Mouse (Mus musculus) colon, adult 2 months (tissue): ENCODE measurements around the gene Pgpep1. TPM values are rescaled to one million over a fixed set of nuclear protein-coding genes. Genes with fewer than 3 reads are reported as not detected.

Experiments
- polyA plus RNA-seq: library from polyadenylated mRNA; depleted of rRNA; stranded (reverse); fragments of >200 nt; gene quantifications from 2 replicates; pipeline ENCODE4 v1.2.3, GENCODE M21; 2012; rRNA removed

Gene Pgpep1
- 57.3 and 63.9 TPM in 2 replicates for polyA plus RNA-seq

GRCm38 (mm10) chr8:70660273-70660725 lies at the start of gene Pgpep1:
Gene Pgpep1, minus strand, starts transcription at chr8:70660388.

GRCm38 (mm10) chr8:70703287-70703686 lies 43.1 kb upstream of the Pgpep1 start, which contains the start of gene Iqcn:
Gene Iqcn, plus strand, starts transcription at chr8:70703457.

DNA sequence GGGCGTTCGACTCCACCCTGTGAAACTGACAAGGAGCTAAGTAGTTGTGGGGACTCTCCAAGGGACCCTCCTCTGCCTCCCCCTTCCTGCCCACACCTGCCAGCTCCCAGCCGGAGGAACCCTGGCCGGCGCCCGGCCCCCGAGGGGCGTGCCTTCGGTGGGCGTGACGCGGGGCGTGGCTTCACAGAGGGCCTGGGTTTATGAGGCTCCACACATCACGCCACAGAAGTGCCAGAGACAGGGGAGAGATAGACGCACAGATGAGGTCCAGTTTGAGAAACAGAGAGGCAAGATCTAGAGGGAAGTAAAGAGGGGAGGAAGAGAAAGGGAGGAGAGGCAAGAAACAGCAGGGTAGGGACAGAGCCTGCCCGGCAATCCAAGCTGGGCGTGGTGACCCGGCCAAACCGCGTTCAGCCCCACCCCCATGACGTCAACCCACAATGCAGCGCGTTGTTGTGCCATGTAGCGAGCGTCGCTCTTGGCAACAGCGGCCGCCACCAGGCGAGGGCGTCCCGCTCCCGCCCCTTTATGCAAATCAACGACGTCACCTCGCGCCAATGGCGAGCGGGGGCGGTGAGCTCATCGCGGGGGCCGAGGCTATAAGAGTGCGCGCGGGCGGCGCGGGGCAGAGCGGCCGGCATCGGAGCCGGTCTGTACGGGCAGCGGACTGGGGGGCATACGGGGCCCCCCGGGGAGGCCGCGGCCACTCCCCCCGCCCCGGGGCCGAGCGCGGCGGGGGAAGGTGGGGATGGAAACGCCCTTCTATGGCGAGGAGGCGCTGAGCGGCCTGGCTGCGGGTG lies 38.3 kb upstream of the Pgpep1 start, which contains the start of gene Jund:
Gene Jund (plus strand): TSS at position 640 of the 800 bp plus-strand sequence.

DNA sequence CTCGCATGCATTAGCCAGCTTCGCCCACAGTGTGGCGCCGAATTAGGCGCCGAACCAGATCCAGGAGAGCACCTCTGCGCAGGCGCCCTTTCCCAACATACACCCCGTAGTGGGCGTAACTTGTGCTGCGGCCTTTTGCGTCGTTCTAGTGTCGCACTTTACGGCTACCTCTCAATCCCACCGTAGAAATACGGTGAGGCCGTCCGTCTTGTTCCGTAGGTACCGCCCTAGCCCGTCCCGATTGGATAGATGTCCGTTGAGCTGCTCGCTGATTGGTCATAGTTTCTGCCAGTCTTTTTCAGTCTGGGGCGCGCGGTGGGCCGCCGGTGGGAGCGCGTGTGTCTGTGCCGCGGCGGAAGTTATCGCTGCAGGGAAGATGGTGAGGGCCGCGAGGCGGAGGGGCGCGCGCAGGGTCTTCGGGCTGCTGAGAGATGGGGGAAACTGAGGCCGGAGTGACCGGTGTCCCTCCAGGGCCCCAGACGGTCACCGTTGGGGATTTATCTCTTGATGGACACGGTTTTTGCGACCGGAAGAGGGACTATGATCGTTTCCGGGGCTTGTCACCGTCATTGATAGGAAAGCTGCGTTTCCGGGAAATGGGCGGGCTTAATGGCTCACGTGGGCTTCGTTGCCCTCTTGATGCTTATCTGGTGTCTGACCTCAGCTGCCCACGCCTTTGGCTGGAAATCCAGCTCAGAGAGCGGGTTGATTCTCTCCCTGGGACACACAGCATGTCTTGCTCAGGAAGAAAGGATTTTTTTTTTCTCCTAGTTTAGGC lies 13.1 kb upstream of the Pgpep1 start, which contains the start of gene Lsm4:
Gene Lsm4 (plus strand): TSS at position 170 of the 778 bp plus-strand sequence.

DNA sequence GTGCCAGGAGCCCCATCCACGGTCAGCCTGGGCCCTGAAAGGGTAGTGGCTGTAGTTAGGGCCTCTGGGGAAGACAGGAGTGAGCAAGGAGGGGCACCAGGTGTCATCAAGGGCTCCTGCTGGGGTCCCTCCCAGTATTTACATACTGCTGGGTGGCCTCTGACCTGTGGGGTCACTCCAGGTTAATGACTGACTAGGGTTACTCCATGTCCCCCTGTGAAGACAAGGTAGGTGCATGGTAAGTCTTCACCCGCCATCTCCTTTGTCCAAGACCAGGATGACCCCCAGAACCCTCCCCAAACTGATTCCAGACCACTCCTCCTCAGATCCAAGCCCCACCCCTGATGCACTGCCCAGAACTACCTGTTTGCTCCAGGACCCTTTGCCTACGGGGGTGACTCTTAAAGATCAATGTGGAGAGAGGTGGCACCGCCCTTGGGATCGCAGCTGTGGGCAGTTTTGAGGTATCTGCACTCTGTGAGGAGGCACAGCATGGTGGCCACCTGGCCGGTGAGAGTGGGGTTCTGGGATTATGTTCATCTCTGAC lies 27.8 kb downstream of the Pgpep1 start, which contains the start of gene Gdf15:
Gene Gdf15 (minus strand): TSS at position 111 of the 547 bp plus-strand sequence.

GRCm38 (mm10) chr8:70615894-70616293 lies 44.3 kb downstream of the Pgpep1 start, which contains the start of gene Lrrc25:
Gene Lrrc25, plus strand, starts transcription at chr8:70616155.

DNA sequence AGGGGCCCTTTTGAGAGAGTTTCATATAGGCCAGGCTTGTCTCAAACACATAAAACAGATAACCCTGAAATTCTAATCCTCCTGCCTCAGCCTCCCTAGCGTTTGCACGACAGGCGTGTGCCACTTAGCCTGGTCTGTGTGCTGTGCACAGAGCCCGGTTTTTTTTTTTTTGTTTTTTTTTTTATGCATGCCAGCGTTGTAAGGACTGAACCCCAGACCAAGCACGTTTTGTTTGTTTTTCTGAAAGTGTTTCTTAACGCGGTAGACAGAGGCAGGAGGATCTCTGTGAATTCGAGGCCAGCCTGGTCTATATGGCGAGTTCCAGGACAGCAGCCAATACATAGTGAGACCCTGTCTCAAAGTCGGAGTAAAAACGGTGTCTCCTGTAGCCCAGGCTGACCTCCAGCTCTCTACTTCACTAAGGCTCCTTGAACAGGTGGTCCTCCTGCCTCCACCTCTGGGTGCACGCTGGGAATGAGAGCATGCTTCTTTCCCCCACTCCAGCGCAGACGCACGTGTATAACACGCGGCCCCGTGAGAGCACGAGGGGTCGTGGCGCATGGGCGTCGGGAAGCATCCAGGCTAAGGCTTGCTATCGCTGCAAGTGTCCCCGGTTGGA lies 51.3 kb downstream of the Pgpep1 start, which contains the start of gene Ssbp4:
Gene Ssbp4 (minus strand): TSS at position 124 of the 619 bp plus-strand sequence.

Other genes starting within 250 kb of the Pgpep1 start
- gene Crtc1, start 220.8 kb downstream of the Pgpep1 start, polyA plus RNA-seq, result 18.2 and 20.8 TPM in 2 replicates
- 56.4 and 63.2 TPM in 2 replicates for gene Klhl26, start 183.4 kb downstream of the Pgpep1 start, polyA plus RNA-seq
- gene Tmem59l, start 173.0 kb downstream of the Pgpep1 start, polyA plus RNA-seq, result 4.8 TPM in 2 replicates
- 4.5 and 6.0 TPM in 2 replicates for gene Crlf1, start 167.2 kb downstream of the Pgpep1 start, polyA plus RNA-seq
- gene Rex1bd, start 153.6 kb downstream of the Pgpep1 start, polyA plus RNA-seq, result 161 and 243 TPM in 2 replicates
- gene Uba52, start 149.6 kb downstream of the Pgpep1 start, polyA plus RNA-seq, result 633 and 1,054 TPM in 2 replicates
- 577 and 594 TPM in 2 replicates for gene Fkbp8, start 132.7 kb downstream of the Pgpep1 start, polyA plus RNA-seq
- gene Kxd1, start 132.4 kb downstream of the Pgpep1 start, polyA plus RNA-seq, result 59.9 and 67.3 TPM in 2 replicates
- gene Ell, start 120.9 kb downstream of the Pgpep1 start, polyA plus RNA-seq, result 35.1 and 39.9 TPM in 2 replicates
- gene Isyna1, start 66.0 kb downstream of the Pgpep1 start, polyA plus RNA-seq, result 170 and 176 TPM in 2 replicates
- gene Ssbp4, start 51.5 kb downstream of the Pgpep1 start, polyA plus RNA-seq, result 312 and 345 TPM in 2 replicates
- 7.2 and 7.9 TPM in 2 replicates for gene Lrrc25, start 44.2 kb downstream of the Pgpep1 start, polyA plus RNA-seq
- 19.1 and 30.3 TPM in 2 replicates for gene Gdf15, start 27.9 kb downstream of the Pgpep1 start, polyA plus RNA-seq
- gene Lsm4, start 12.9 kb upstream of the Pgpep1 start, polyA plus RNA-seq, result 119 and 132 TPM in 2 replicates
- 1,330 and 1,620 TPM in 2 replicates for gene Jund, start 38.6 kb upstream of the Pgpep1 start, polyA plus RNA-seq
- 0.02 TPM in 1 of 2 replicates, not detected in the other for gene Iqcn, start 43.1 kb upstream of the Pgpep1 start, polyA plus RNA-seq
- gene Gm3336, start 58.2 kb upstream of the Pgpep1 start, polyA plus RNA-seq, result 112 and 176 TPM in 2 replicates
- 3.6 and 6.5 TPM in 2 replicates for gene Pde4c, start 63.3 kb upstream of the Pgpep1 start, polyA plus RNA-seq
- 30.4 and 40.0 TPM in 2 replicates for gene Rab3a, start 94.3 kb upstream of the Pgpep1 start, polyA plus RNA-seq
- 180 and 188 TPM in 2 replicates for gene Mpv17l2, start 100.6 kb upstream of the Pgpep1 start, polyA plus RNA-seq
- gene Pik3r2, start 116.3 kb upstream of the Pgpep1 start, polyA plus RNA-seq, result 187 and 190 TPM in 2 replicates
- 48.4 and 51.8 TPM in 2 replicates for gene Mast3, start 144.7 kb upstream of the Pgpep1 start, polyA plus RNA-seq
- 0.54 and 0.99 TPM in 2 replicates for gene Il12rb1, start 148.1 kb upstream of the Pgpep1 start, polyA plus RNA-seq
- 72.5 and 86.1 TPM in 2 replicates for gene Arrdc2, start 179.3 kb upstream of the Pgpep1 start, polyA plus RNA-seq
- 4.9 and 5.2 TPM in 2 replicates for gene Kcnn1, start 202.9 kb upstream of the Pgpep1 start, polyA plus RNA-seq
- gene Ccdc124, start 213.5 kb upstream of the Pgpep1 start, polyA plus RNA-seq, result 60.1 and 69.5 TPM in 2 replicates
- 0.98 and 1.3 TPM in 2 replicates for gene Slc5a5, start 232.4 kb upstream of the Pgpep1 start, polyA plus RNA-seq
- gene Rpl18a, start 237.0 kb upstream of the Pgpep1 start, polyA plus RNA-seq, result 6,304 and 7,565 TPM in 2 replicates
- 36.4 and 41.9 TPM in 2 replicates for gene Map1s, start 245.5 kb upstream of the Pgpep1 start, polyA plus RNA-seq